Mouse (Mus musculus): Measurements from ENCODE around the gene C130026I21Rik. TPM values are rescaled to one million over a fixed set of nuclear protein-coding genes. Genes with fewer than 3 reads are reported as not detected.
"Not testable (repeated sequence)": the region's sequence is repeated elsewhere in the genome, so short reads cannot be mapped to it uniquely, and the experiment has no call there.

Gene C130026I21Rik
- polyA plus RNA-seq, 1 experiment from 2014 or later, result 0.09 TPM

- whole genome bisulfite sequencing, result 96% methylated on average over 13 of the region's 13 CpGs
- ATAC-seq (ENCODE audit: insufficient number of reproducible peaks, low FRiP score, low TSS enrichment, low read depth); H3K27me3 ChIP-seq: not testable (repeated sequence)
These were observed 258.4 kb downstream of the C130026I21Rik start for GRCm38 (mm10) chr1:85011933-85012332.

GRCm38 (mm10) chr1:85010947-85011346 is 259.4 kb downstream of the C130026I21Rik start:
- not testable (repeated sequence) for H3K27ac ChIP-seq (replicated peaks); H3K4me2 ChIP-seq (replicated peaks); H3K27me3 ChIP-seq; H3K36me3 ChIP-seq; H3K4me3 ChIP-seq (replicated peaks); H3K4me1 ChIP-seq; ATAC-seq (ENCODE audit: insufficient number of reproducible peaks, low FRiP score, low TSS enrichment, low read depth); H3K9ac ChIP-seq; H3K9me3 ChIP-seq (replicated peaks)
- WGBS, result 89% methylated on average over 3 of the region's 3 CpGs

More at GRCm38 (mm10) chr1:85011933-85012332, 258.4 kb downstream of the C130026I21Rik start:
- not testable (repeated sequence) for H3K9ac ChIP-seq; H3K4me3 ChIP-seq (replicated peaks); H3K4me2 ChIP-seq (replicated peaks); H3K9me3 ChIP-seq (replicated peaks); H3K4me1 ChIP-seq; H3K27ac ChIP-seq (replicated peaks); H3K36me3 ChIP-seq

- WGBS, result 61% methylated on average over 1 of the region's 1 CpGs
These were observed 262.6 kb downstream of the C130026I21Rik start for GRCm38 (mm10) chr1:85007737-85008136.

GRCm38 (mm10) chr1:84999241-84999640 is 271.1 kb downstream of the C130026I21Rik start:
- H3K27ac ChIP-seq (replicated peaks); H3K9me3 ChIP-seq (replicated peaks); H3K36me3 ChIP-seq; H3K4me2 ChIP-seq (replicated peaks); H3K27me3 ChIP-seq; H3K4me1 ChIP-seq; H3K4me3 ChIP-seq (replicated peaks); H3K9ac ChIP-seq; ATAC-seq (ENCODE audit: insufficient number of reproducible peaks, low FRiP score, low TSS enrichment, low read depth): not testable (repeated sequence)
- 95% methylated on average over 7 of the region's 12 CpGs for WGBS

More at GRCm38 (mm10) chr1:85007737-85008136, 262.6 kb downstream of the C130026I21Rik start:
- H3K4me2 ChIP-seq (replicated peaks); H3K27ac ChIP-seq (replicated peaks); H3K4me1 ChIP-seq; ATAC-seq (ENCODE audit: insufficient number of reproducible peaks, low FRiP score, low TSS enrichment, low read depth); H3K4me3 ChIP-seq (replicated peaks); H3K9ac ChIP-seq; H3K27me3 ChIP-seq; H3K9me3 ChIP-seq (replicated peaks); H3K36me3 ChIP-seq: not testable (repeated sequence)

GRCm38 (mm10) chr1:84996305-84996704 is 274.1 kb downstream of the C130026I21Rik start:
- not testable (repeated sequence) for H3K27ac ChIP-seq (replicated peaks); H3K4me2 ChIP-seq (replicated peaks); H3K9me3 ChIP-seq (replicated peaks); H3K4me1 ChIP-seq; H3K27me3 ChIP-seq; H3K36me3 ChIP-seq; ATAC-seq (ENCODE audit: insufficient number of reproducible peaks, low FRiP score, low TSS enrichment, low read depth); H3K4me3 ChIP-seq (replicated peaks); H3K9ac ChIP-seq
- 89% methylated on average over 7 of the region's 9 CpGs for WGBS

- H3K4me3 ChIP-seq (replicated peaks), result not testable (repeated sequence)
These were observed 275.9 kb downstream of the C130026I21Rik start for GRCm38 (mm10) chr1:84994461-84994860.

GRCm38 (mm10) chr1:84993688-84994319 is 276.6 kb downstream of the C130026I21Rik start:
- H3K27ac ChIP-seq (replicated peaks); H3K4me2 ChIP-seq (replicated peaks); H3K36me3 ChIP-seq; H3K9me3 ChIP-seq (replicated peaks); H3K9ac ChIP-seq; H3K4me1 ChIP-seq; H3K27me3 ChIP-seq; H3K4me3 ChIP-seq (replicated peaks): not testable (repeated sequence)
- ATAC-seq (ENCODE audit: insufficient number of reproducible peaks, low FRiP score, low TSS enrichment, low read depth), result peak; percentile 80; the same call in 1 of the 2 replicates
- WGBS, result 65% methylated on average over 2 of the region's 5 CpGs

More at GRCm38 (mm10) chr1:84994461-84994860, 275.9 kb downstream of the C130026I21Rik start:
- not testable (repeated sequence) for H3K4me1 ChIP-seq; ATAC-seq (ENCODE audit: insufficient number of reproducible peaks, low FRiP score, low TSS enrichment, low read depth); H3K9ac ChIP-seq; H3K36me3 ChIP-seq; H3K4me2 ChIP-seq (replicated peaks); H3K9me3 ChIP-seq (replicated peaks); H3K27me3 ChIP-seq; H3K27ac ChIP-seq (replicated peaks)
- no CpG with 5 or more reads among the region's 1 CpGs for WGBS

GRCm38 (mm10) chr1:84993235-84993634 is 277.1 kb downstream of the C130026I21Rik start:
- not testable (repeated sequence) for H3K36me3 ChIP-seq; H3K4me1 ChIP-seq; H3K27me3 ChIP-seq; H3K4me2 ChIP-seq (replicated peaks); H3K4me3 ChIP-seq (replicated peaks); H3K9me3 ChIP-seq (replicated peaks); H3K27ac ChIP-seq (replicated peaks); H3K9ac ChIP-seq
- no CpG with 5 or more reads among the region's 2 CpGs for WGBS
- peak; percentile 70 for ATAC-seq (ENCODE audit: insufficient number of reproducible peaks, low FRiP score, low TSS enrichment, low read depth)

GRCm38 (mm10) chr1:84992827-84993226 is 277.5 kb downstream of the C130026I21Rik start:
- not testable (repeated sequence) for H3K4me1 ChIP-seq; H3K4me3 ChIP-seq (replicated peaks); H3K27me3 ChIP-seq; H3K9me3 ChIP-seq (replicated peaks); H3K27ac ChIP-seq (replicated peaks); H3K36me3 ChIP-seq; H3K9ac ChIP-seq; H3K4me2 ChIP-seq (replicated peaks)
- WGBS, result no CpG with 5 or more reads among the region's 3 CpGs
- peak; percentile 43 for ATAC-seq (ENCODE audit: insufficient number of reproducible peaks, low FRiP score, low TSS enrichment, low read depth)

GRCm38 (mm10) chr1:84989044-84989443 is 281.3 kb downstream of the C130026I21Rik start:
- not testable (repeated sequence) for H3K4me3 ChIP-seq (replicated peaks); H3K27ac ChIP-seq (replicated peaks); H3K4me2 ChIP-seq (replicated peaks); H3K4me1 ChIP-seq; H3K36me3 ChIP-seq; ATAC-seq (ENCODE audit: insufficient number of reproducible peaks, low FRiP score, low TSS enrichment, low read depth); H3K9ac ChIP-seq; H3K9me3 ChIP-seq (replicated peaks); H3K27me3 ChIP-seq
- WGBS, result 91% methylated on average over 8 of the region's 8 CpGs

GRCm38 (mm10) chr1:84987729-84988128 is 282.6 kb downstream of the C130026I21Rik start:
- WGBS, result 70% methylated on average over 8 of the region's 8 CpGs
- not testable (repeated sequence) for H3K4me3 ChIP-seq (replicated peaks); H3K27ac ChIP-seq (replicated peaks); ATAC-seq (ENCODE audit: insufficient number of reproducible peaks, low FRiP score, low TSS enrichment, low read depth); H3K4me1 ChIP-seq; H3K9me3 ChIP-seq (replicated peaks); H3K36me3 ChIP-seq; H3K9ac ChIP-seq; H3K4me2 ChIP-seq (replicated peaks); H3K27me3 ChIP-seq

GRCm38 (mm10) chr1:84961779-84962178 is 308.6 kb downstream of the C130026I21Rik start:
- H3K4me2 ChIP-seq (replicated peaks); H3K4me3 ChIP-seq (replicated peaks); H3K4me1 ChIP-seq; H3K9me3 ChIP-seq (replicated peaks); H3K27ac ChIP-seq (replicated peaks); ATAC-seq (ENCODE audit: insufficient number of reproducible peaks, low FRiP score, low TSS enrichment, low read depth); H3K27me3 ChIP-seq; H3K9ac ChIP-seq; H3K36me3 ChIP-seq: not testable (repeated sequence)
- WGBS, result 9% methylated on average over 12 of the region's 12 CpGs
